Mouse (Mus musculus) cortical plate, adult 2 months (tissue): Measurements from ENCODE around the gene Akr1c18. TPM values are rescaled to one million over a fixed set of nuclear protein-coding genes. Genes with fewer than 3 reads are reported as not detected.
"Not testable (repeated sequence)": the region's sequence is repeated elsewhere in the genome, so short reads cannot be mapped to it uniquely, and the experiment has no call there.

Source experiments
- H3K27ac ChIP-seq: fragments of 200-500 bp; 2 replicates; pipeline ENCODE4 v1.5.1; 2012; ENCODE audit warnings: low read length, control low read depth, inconsistent platforms; ENCODE audit not compliant: insufficient read depth
- H3K4me1 ChIP-seq: fragments of 200-500 bp; 2 replicates; pipeline ENCODE4 v1.6.1; 2011; ENCODE audit warnings: low read length; ENCODE audit not compliant: control insufficient read depth, insufficient read depth
- H3K4me3 ChIP-seq: fragments of 200-500 bp; 2 replicates; pipeline ENCODE4 v1.5.1; 2011; ENCODE audit warnings: mild to moderate bottlenecking, low read length, control low read depth; ENCODE audit not compliant: insufficient read depth
- CTCF ChIP-seq: fragments of 200-500 bp; IDR thresholded peaks from 2 replicates; pipeline ENCODE4 v1.5.1; 2011; ENCODE audit warnings: mild to moderate bottlenecking, control low read depth, low read length; ENCODE audit not compliant: insufficient read depth; ENCODE audit errors: extremely low read depth
- POLR2A ChIP-seq: fragments of 200-500 bp; IDR thresholded peaks from 2 replicates; pipeline ENCODE4 v1.6.1; 2011; ENCODE audit warnings: mild to moderate bottlenecking, low read length, control low read depth; ENCODE audit not compliant: insufficient read depth; ENCODE audit errors: extremely low read depth
- polyA plus RNA-seq: library from polyadenylated mRNA; depleted of rRNA; stranded (reverse); fragments of >200 nt; gene quantifications from 2 replicates; pipeline ENCODE4 v1.2.3, GENCODE M21; 2012

The Akr1c18 gene
- polyA plus RNA-seq, 1 experiment = 2.0 TPM

GRCm38 (mm10) chr13:4152908-4153307, 2.5 kb upstream of the Akr1c18 start:
- no peak overlapping the region for H3K27ac ChIP-seq
- no peak for TF ChIP-seq POLR2A
- no peak overlapping the region for H3K4me3 ChIP-seq
- no peaks in the 10 kb centered on the region for H3K4me1 ChIP-seq

- H3K4me1 ChIP-seq = no peaks in the 10 kb centered on the region
- H3K27ac ChIP-seq = no peak overlapping the region
- TF ChIP-seq CTCF = no peak
- TF ChIP-seq POLR2A = no peak
- no peak overlapping the region for H3K4me3 ChIP-seq
These were observed 6.2 kb downstream of the Akr1c18 start for GRCm38 (mm10) chr13:4144261-4144660.

- Histone ChIP-seq H3K4me3 (no peak overlapping the region), H3K27ac (no peak overlapping the region), H3K4me1 (no peaks in the 10 kb centered on the region)
- TF ChIP-seq CTCF (peak; percentile 51), POLR2A (no peak)
These were observed 17.4 kb downstream of the Akr1c18 start for GRCm38 (mm10) chr13:4133070-4133469.

- H3K4me3 ChIP-seq = no peak overlapping the region
- TF ChIP-seq POLR2A (no peak), CTCF (no peak)
- no peaks in the 10 kb centered on the region for H3K4me1 ChIP-seq
- H3K27ac ChIP-seq = no peak overlapping the region
These were observed 18.7 kb downstream of the Akr1c18 start for GRCm38 (mm10) chr13:4131721-4132120.

- TF ChIP-seq CTCF (no peak), POLR2A (no peak)
- no peak overlapping the region for H3K4me3 ChIP-seq
These were observed 19.1 kb downstream of the Akr1c18 start for GRCm38 (mm10) chr13:4131317-4131716.

GRCm38 (mm10) chr13:4129100-4129499, 21.4 kb downstream of the Akr1c18 start:
- Histone ChIP-seq H3K4me1 (no peaks in the 10 kb centered on the region), H3K27ac (no peak overlapping the region)
- TF ChIP-seq POLR2A (no peak), CTCF (peak; percentile 32; the same call in 1 of the 2 replicates)

More at GRCm38 (mm10) chr13:4131317-4131716, 19.1 kb downstream of the Akr1c18 start:
- no peaks in the 10 kb centered on the region for H3K4me1 ChIP-seq
- H3K27ac ChIP-seq = no peak overlapping the region

GRCm38 (mm10) chr13:4125846-4126245, 24.6 kb downstream of the Akr1c18 start:
- not testable (repeated sequence) for H3K27ac ChIP-seq, H3K4me1 ChIP-seq, H3K4me3 ChIP-seq

More at GRCm38 (mm10) chr13:4129100-4129499, 21.4 kb downstream of the Akr1c18 start:
- H3K4me3 ChIP-seq = no peak overlapping the region

GRCm38 (mm10) chr13:4124471-4124870, 26.0 kb downstream of the Akr1c18 start:
- not testable (repeated sequence) for H3K27ac ChIP-seq, H3K4me1 ChIP-seq, H3K4me3 ChIP-seq

GRCm38 (mm10) chr13:4123146-4123545, 27.3 kb downstream of the Akr1c18 start:
- no peak for TF ChIP-seq POLR2A
- TF ChIP-seq CTCF = no peak
- no peak overlapping the region for H3K27ac ChIP-seq
- H3K4me1 ChIP-seq = no peaks in the 10 kb centered on the region
- no peak overlapping the region for H3K4me3 ChIP-seq

GRCm38 (mm10) chr13:4119181-4119904, 31.1 kb downstream of the Akr1c18 start:
- no peak overlapping the region for H3K27ac ChIP-seq
- TF ChIP-seq CTCF = no peak
- TF ChIP-seq POLR2A = no peak
- H3K4me3 ChIP-seq = no peak overlapping the region
- no peaks in the 10 kb centered on the region for H3K4me1 ChIP-seq
